ENCODE assay signal across 21 mouse cellular contexts in the genomic region with DNA sequence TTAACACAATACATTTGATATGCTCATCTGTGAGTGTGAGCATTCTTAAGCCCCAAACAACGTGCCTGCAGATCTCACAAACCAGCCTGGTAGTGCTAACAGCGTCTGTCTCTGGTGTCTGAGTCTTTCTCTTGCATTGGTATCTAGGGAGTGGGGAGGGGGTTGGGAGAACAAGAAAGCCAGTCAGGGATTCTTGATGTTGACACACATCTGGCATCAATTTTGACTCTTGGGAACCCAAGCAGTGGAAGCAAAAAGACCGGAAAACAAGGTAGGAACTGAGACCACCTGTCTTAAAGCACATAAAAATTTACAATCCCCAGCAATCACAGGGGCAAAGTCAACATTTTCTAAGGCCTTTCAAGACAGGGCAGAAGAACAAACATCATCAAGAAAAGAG. TPM values are rescaled to one million over a fixed set of nuclear protein-coding genes. Genes with fewer than 3 reads are reported as not detected.
DNase-seq lines count a peak whose midpoint lies in the region; ATAC-seq lines count a peak whose summit lies in the region.
"Had no signal": no experiment of that assay in that cellular context is flagged by ENCODE, and none has a peak within 500 bp of the region (broad histone marks: within the 10 kb centered on the region; RNA-seq: fewer than 3 reads in every experiment).

No protein-coding gene starts in this region.

- no peaks in the 10 kb centered on the region for H3K27me3 ChIP-seq in embryonic facial prominence, embryonic 11.5 days (ENCODE audit: control insufficient read depth, insufficient read depth, low read length)
- no peaks in the 10 kb centered on the region for H3K27me3 ChIP-seq in intestine, embryonic 16.5 days (replicated peaks; ENCODE audit: control insufficient read depth, insufficient read depth, low read length)
- H3K27me3 ChIP-seq in neural tube, embryonic 11.5 days (ENCODE audit: control insufficient read depth, insufficient read depth, low read length): no peaks in the 10 kb centered on the region
- H3K27me3 ChIP-seq: midbrain, embryonic 12.5 days had no signal

- no peak overlapping the region; the same call in 1 of the 2 replicates for H3K27ac ChIP-seq in embryonic facial prominence, embryonic 11.5 days (replicated peaks; ENCODE audit: low read depth, low read length)
- peak overlapping the region; percentile 35; the same call in 1 of the 2 replicates for H3K27ac ChIP-seq in intestine, embryonic 16.5 days (ENCODE audit: low read length)
- H3K27ac ChIP-seq in neural tube, embryonic 11.5 days (ENCODE audit: low read depth, low read length): 0 out of 2 replicates have a peak overlapping the region, but pooled peaks have one; percentile 8
- H3K27ac ChIP-seq: left cerebral cortex, adult 2 months; liver, embryonic 14.5 days; macrophage; midbrain, embryonic 12.5 days; stomach, postnatal 0 days had no signal

- H3K4me2 ChIP-seq in embryonic facial prominence, embryonic 11.5 days (ENCODE audit: low read depth, low read length): no peak overlapping the region
- no peak overlapping the region for H3K4me2 ChIP-seq in intestine, embryonic 16.5 days (ENCODE audit: low read depth, low read length)
- no peak overlapping the region for H3K4me2 ChIP-seq in neural tube, embryonic 11.5 days (ENCODE audit: low read depth)
- H3K4me2 ChIP-seq: midbrain, embryonic 12.5 days had no signal

- H3K9ac ChIP-seq in embryonic facial prominence, embryonic 11.5 days (replicated peaks; ENCODE audit: low read length): no peak overlapping the region
- no peak overlapping the region for H3K9ac ChIP-seq in intestine, embryonic 16.5 days (ENCODE audit: low read depth, low read length)
- H3K9ac ChIP-seq in neural tube, embryonic 11.5 days (ENCODE audit: low read length): no peak overlapping the region
- H3K9ac ChIP-seq: liver, embryonic 14.5 days; midbrain, embryonic 12.5 days had no signal

- no peaks in the 10 kb centered on the region; the same call in 1 of the 2 replicates for H3K4me1 ChIP-seq in embryonic facial prominence, embryonic 11.5 days (ENCODE audit: control insufficient read depth, insufficient read depth, low read length)
- peaks cover 41% of the 10 kb centered on the region for H3K4me1 ChIP-seq in intestine, embryonic 16.5 days (ENCODE audit: control insufficient read depth, insufficient read depth, low read length)
- no peaks in the 10 kb centered on the region; the same call in none of the 2 replicates for H3K4me1 ChIP-seq in neural tube, embryonic 11.5 days (ENCODE audit: control insufficient read depth, insufficient read depth, low read length)

- H3K4me3 ChIP-seq in embryonic facial prominence, embryonic 11.5 days (ENCODE audit: low read depth, low read length): no peak overlapping the region
- no peak overlapping the region for H3K4me3 ChIP-seq in intestine, embryonic 16.5 days (ENCODE audit: low read length)
- H3K4me3 ChIP-seq in neural tube, embryonic 11.5 days (ENCODE audit: low read depth, low read length): no peak overlapping the region
- H3K4me3 ChIP-seq: left cerebral cortex, adult 2 months; midbrain, embryonic 12.5 days had no signal

- intact Hi-C loops in heart, postnatal 10 days (cut with DNase I): no loop called here

- H3K9me3 ChIP-seq in embryonic facial prominence, embryonic 11.5 days (replicated peaks; ENCODE audit: control insufficient read depth, low read length): no peaks in the 10 kb centered on the region
- H3K9me3 ChIP-seq in intestine, embryonic 16.5 days (ENCODE audit: control insufficient read depth, low read length): no peaks in the 10 kb centered on the region
- H3K9me3 ChIP-seq in neural tube, embryonic 11.5 days (ENCODE audit: control insufficient read depth, low read length): no peaks in the 10 kb centered on the region
- H3K9me3 ChIP-seq: midbrain, embryonic 12.5 days had no signal

- 21% methylated on average over 3 of the region's 3 CpGs for WGBS in embryonic facial prominence, embryonic 11.5 days
- 32% methylated on average over 3 of the region's 3 CpGs for WGBS in intestine, embryonic 16.5 days
- 32% methylated on average over 3 of the region's 3 CpGs for WGBS in neural tube, embryonic 11.5 days

- no peak for ATAC-seq in embryonic facial prominence, embryonic 11.5 days (replicated peaks; ENCODE audit: insufficient number of reproducible peaks, low FRiP score, low TSS enrichment, low read depth)
- ATAC-seq in intestine, embryonic 16.5 days: no peak
- no peak for ATAC-seq in neural tube, embryonic 11.5 days (ENCODE audit: insufficient read depth, low FRiP score, low TSS enrichment)

- H3K36me3 ChIP-seq in embryonic facial prominence, embryonic 11.5 days (replicated peaks; ENCODE audit: control insufficient read depth, insufficient read depth, low read depth, low read length): no peaks in the 10 kb centered on the region
- H3K36me3 ChIP-seq in intestine, embryonic 16.5 days (ENCODE audit: control insufficient read depth, insufficient read depth, low read length): no peaks in the 10 kb centered on the region
- H3K36me3 ChIP-seq in neural tube, embryonic 11.5 days (ENCODE audit: control insufficient read depth, insufficient read depth, low read length): no peaks in the 10 kb centered on the region
- H3K36me3 ChIP-seq: G1E; midbrain, embryonic 12.5 days had no signal

- DNase-seq in heart, adult 11 months: peak; percentile 68
- DNase-seq in heart, postnatal 10 days: no peak
- DNase-seq in embryonic facial prominence, embryonic 11.5 days (ENCODE audit: low spot score): peak; percentile 91
- no peak for DNase-seq in neural tube, embryonic 11.5 days (ENCODE audit: low spot score)
- DNase-seq in spleen, adult 18-20 months: no peak
- no peak for DNase-seq in adrenal gland, adult 8-10 months
- DNase-seq in retina, postnatal 1 day: no peak
- DNase-seq: cerebellum, adult 2 months; cerebellum, postnatal 36 days; gastrocnemius, postnatal 10 days; kidney, adult 2 months; kidney, postnatal 25 days; layer of hippocampus, adult 9-11 months; right cerebral cortex, postnatal 25 days had no signal

RNA-seq across cellular contexts. Expression of a gene that starts 23.4 kb away (rescaled TPM):
- total RNA-seq in heart, postnatal 10 days (2021): 10 to 100 TPM; 20.6 to 25.3 TPM
- 177 and 206 TPM in 2 replicates for polyA plus RNA-seq in embryonic facial prominence, embryonic 11.5 days (2014; fragmentation: Nextera tagmentation; extraction: Ambion mirVana)
- polyA plus RNA-seq in intestine, embryonic 16.5 days (2015; fragmentation: Nextera tagmentation; extraction: Ambion mirVana): 53.4 and 54.1 TPM in 2 replicates
- polyA plus RNA-seq in neural tube, embryonic 11.5 days (2014; fragmentation: Nextera tagmentation; extraction: Ambion mirVana): 60.3 and 69.8 TPM in 2 replicates
- total RNA-seq in adrenal gland, adult 8-10 months (2022): 10 to 100 TPM; 18.1 to 34.1 (median 27.7) TPM
- polyA plus RNA-seq: G1E had no signal

Comparison
In these comparisons a context has a peak if more than half of its experiments do, and no peak if none do; other contexts are left out.
1. DNase-seq: peak in heart, adult 11 months (single experiment) and embryonic facial prominence, embryonic 11.5 days (single experiment); none in heart, postnatal 10 days (0 of 2), neural tube, embryonic 11.5 days (single experiment), spleen, adult 18-20 months (0 of 2), adrenal gland, adult 8-10 months (single experiment) and retina, postnatal 1 day (single experiment).